Mouse (Mus musculus): ENCODE results near the gene Six6. TPM values are rescaled to one million over a fixed set of nuclear protein-coding genes. Genes with fewer than 3 reads are reported as not detected.

Six6 gene
- polyA plus RNA-seq, 1 experiment: not detected

DNA sequence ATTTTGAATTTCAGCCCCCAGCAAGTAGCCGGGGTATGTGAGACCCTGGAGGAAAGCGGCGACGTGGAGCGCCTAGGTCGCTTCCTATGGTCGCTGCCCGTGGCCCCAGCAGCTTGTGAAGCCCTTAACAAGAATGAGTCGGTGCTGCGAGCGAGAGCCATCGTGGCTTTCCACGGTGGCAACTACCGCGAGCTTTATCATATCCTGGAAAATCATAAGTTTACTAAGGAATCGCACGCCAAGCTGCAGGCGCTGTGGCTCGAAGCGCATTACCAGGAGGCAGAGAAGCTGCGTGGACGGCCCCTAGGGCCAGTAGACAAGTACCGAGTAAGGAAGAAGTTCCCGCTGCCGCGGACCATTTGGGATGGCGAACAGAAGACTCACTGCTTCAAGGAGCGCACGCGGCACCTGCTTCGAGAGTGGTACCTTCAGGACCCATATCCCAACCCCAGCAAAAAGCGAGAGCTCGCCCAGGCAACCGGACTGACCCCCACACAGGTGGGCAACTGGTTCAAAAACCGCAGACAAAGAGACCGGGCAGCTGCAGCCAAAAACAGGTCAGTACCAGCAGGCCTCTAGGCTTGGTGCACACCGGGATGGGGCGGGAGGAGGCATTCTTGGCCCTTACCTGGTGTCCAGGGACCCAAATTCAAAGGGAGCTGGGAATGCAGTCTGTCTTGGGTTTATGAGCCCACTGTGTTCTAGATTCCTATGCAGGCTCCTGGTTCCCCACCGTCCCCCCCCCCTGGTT is 554 bp downstream of the Six6 start, which contains the start of gene 4930447C04Rik:
Gene 4930447C04Rik (minus strand): TSS at position 704 of the 751 bp plus-strand sequence.
- Histone ChIP-seq H3K4me1 (replicated peaks; ENCODE audit: control insufficient read depth, insufficient read depth, low read length) (no peaks in the 10 kb centered on the region), H3K27ac (ENCODE audit: control insufficient read depth, insufficient read depth, low read length) (no peak within 1 kb of the TSS), H3K27me3 (ENCODE audit: control insufficient read depth, insufficient read depth, low read length) (peaks cover 37% of the 10 kb centered on the region), H3K4me3 (ENCODE audit: control insufficient read depth, insufficient read depth, low read length) (no peak within 1 kb of the TSS), H3K36me3 (ENCODE audit: control insufficient read depth, insufficient read depth, low read length) (no peaks in the 10 kb centered on the region)
- no peak for DNase-seq
- WGBS: 8% methylated on average over 39 of the region's 39 CpGs
- TF ChIP-seq POLR2A (IDR thresholded peaks at IDR 0.05; ENCODE audit: control insufficient read depth, extremely low read depth, insufficient read depth, low read length, poor library complexity) (no peak), CTCF (IDR thresholded peaks at IDR 0.05; ENCODE audit: borderline replicate concordance, control insufficient read depth, extremely low read depth, insufficient read depth, low read length, poor library complexity) (no peak)

DNA sequence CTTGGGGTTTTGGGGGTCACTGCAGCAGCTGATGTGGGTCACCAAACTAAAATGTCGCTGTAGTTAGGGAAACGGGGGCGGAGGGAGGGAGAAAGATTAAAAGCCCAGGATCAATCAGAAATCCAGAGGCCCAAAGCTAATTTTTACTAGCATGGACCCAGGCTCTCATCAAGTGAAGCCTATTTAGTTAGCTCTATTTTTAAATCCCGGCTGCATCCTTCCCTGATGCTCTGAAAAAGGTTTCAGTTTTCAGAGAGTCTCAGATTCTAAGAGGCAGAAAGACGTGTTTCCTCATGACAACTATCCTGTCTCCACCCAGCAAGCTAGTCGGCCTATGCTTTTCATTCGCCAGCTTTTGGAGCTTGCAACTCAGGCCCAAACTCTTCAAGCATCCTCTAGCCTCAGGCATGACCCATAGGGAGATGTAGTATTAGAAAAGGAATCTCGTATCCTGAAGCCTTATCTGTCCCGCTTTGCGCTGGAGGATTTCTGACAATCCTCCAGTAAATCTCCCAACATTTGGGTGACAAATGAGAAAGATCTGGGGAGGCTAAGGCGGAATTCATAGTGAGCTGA is 1.2 kb downstream of the Six6 start:
- Histone ChIP-seq H3K4me3 (ENCODE audit: control insufficient read depth, insufficient read depth, low read length) (no peak overlapping the region), H3K4me1 (replicated peaks; ENCODE audit: control insufficient read depth, insufficient read depth, low read length) (no peaks in the 10 kb centered on the region; the same call in 1 of the 2 replicates), H3K27me3 (ENCODE audit: control insufficient read depth, insufficient read depth, low read length) (peaks cover 44% of the 10 kb centered on the region), H3K36me3 (ENCODE audit: control insufficient read depth, insufficient read depth, low read length) (no peaks in the 10 kb centered on the region), H3K27ac (ENCODE audit: control insufficient read depth, insufficient read depth, low read length) (no peak overlapping the region)
- TF ChIP-seq CTCF (IDR thresholded peaks at IDR 0.05; ENCODE audit: borderline replicate concordance, control insufficient read depth, extremely low read depth, insufficient read depth, low read length, poor library complexity) (no peak), POLR2A (IDR thresholded peaks at IDR 0.05; ENCODE audit: control insufficient read depth, extremely low read depth, insufficient read depth, low read length, poor library complexity) (no peak)
- no peak for DNase-seq
- 12% methylated on average over 11 of the region's 11 CpGs for WGBS

DNA sequence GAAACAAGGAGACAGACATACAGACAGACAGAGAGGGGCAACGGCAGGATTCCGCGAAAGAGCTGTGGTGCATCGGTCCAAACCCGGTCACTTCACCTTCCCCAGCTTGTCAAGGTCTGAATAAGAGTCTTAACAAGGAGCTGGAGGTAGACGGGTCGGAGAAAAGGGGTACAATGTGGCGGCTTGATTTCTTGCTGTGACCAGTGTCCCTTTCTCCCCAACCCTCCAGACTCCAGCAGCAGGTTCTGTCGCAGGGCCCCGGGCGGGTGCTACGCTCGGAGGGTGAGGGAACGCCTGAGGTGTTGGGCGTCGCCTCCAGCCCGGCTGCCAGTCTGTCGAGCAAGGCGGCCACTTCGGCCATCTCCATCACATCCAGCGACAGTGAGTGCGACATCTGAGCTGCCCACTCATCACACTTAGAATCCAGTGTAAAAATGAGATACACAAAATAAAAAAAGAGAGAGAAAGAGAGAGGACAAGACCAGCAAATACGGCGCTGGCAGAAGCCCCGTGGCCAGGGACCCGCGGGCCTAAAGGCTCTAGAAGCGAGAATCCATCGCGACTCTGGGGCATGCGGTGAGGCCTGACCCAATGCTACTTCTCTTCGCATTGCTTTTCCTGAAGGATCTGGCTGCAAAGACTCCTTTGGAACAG is 1.8 kb downstream of the Six6 start:
- TF ChIP-seq POLR2A (IDR thresholded peaks at IDR 0.05; ENCODE audit: control insufficient read depth, extremely low read depth, insufficient read depth, low read length, poor library complexity): no peak
- TF ChIP-seq CTCF (IDR thresholded peaks at IDR 0.05; ENCODE audit: borderline replicate concordance, control insufficient read depth, extremely low read depth, insufficient read depth, low read length, poor library complexity): no peak
- 5% methylated on average over 32 of the region's 32 CpGs for WGBS
- peaks cover 43% of the 10 kb centered on the region for H3K27me3 ChIP-seq (ENCODE audit: control insufficient read depth, insufficient read depth, low read length)
- no peaks in the 10 kb centered on the region; the same call in 1 of the 2 replicates for H3K4me1 ChIP-seq (replicated peaks; ENCODE audit: control insufficient read depth, insufficient read depth, low read length)
- DNase-seq: no peak
- no peak overlapping the region for H3K27ac ChIP-seq (ENCODE audit: control insufficient read depth, insufficient read depth, low read length)
- H3K36me3 ChIP-seq (ENCODE audit: control insufficient read depth, insufficient read depth, low read length): no peaks in the 10 kb centered on the region
- no peak overlapping the region for H3K4me3 ChIP-seq (ENCODE audit: control insufficient read depth, insufficient read depth, low read length)

GRCm38 (mm10) chr12:72942171-72942570 is 2.5 kb downstream of the Six6 start:
- Histone ChIP-seq H3K27ac (ENCODE audit: control insufficient read depth, insufficient read depth, low read length) (no peak overlapping the region), H3K27me3 (ENCODE audit: control insufficient read depth, insufficient read depth, low read length) (peaks cover 43% of the 10 kb centered on the region), H3K36me3 (ENCODE audit: control insufficient read depth, insufficient read depth, low read length) (no peaks in the 10 kb centered on the region), H3K4me1 (replicated peaks; ENCODE audit: control insufficient read depth, insufficient read depth, low read length) (no peaks in the 10 kb centered on the region; the same call in 1 of the 2 replicates), H3K4me3 (ENCODE audit: control insufficient read depth, insufficient read depth, low read length) (no peak overlapping the region)
- DNase-seq: no peak
- no peak for TF ChIP-seq CTCF (IDR thresholded peaks at IDR 0.05; ENCODE audit: borderline replicate concordance, control insufficient read depth, extremely low read depth, insufficient read depth, low read length, poor library complexity)
- no peak for TF ChIP-seq POLR2A (IDR thresholded peaks at IDR 0.05; ENCODE audit: control insufficient read depth, extremely low read depth, insufficient read depth, low read length, poor library complexity)
- 37% methylated on average over 6 of the region's 6 CpGs for WGBS

DNA sequence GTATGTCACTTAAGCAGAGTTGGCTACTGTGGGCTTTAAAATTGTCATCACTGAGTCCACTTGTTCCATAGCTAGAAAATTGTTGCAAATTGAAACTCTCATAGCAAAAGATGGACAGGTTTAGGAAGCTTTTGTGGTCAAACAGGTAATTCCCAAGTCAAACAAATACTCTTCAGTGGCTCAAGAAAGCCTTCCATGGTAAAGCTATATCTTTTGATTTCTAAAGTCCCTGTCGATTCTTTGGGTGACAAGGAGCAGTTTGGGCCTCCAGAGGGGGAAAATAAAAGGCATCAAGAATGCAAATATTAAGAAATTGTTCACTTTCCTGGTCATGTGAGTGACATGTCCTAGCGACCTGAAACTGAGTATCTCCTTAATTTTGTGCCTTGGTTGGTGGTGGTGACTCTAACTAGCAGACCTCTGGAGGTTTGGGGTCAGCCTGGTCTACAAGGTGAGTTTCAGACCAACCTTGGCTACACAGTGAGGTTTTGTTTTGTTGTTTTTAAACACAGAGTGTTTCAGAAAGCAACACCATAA is 4.0 kb downstream of the Six6 start:
- 15% methylated on average over 2 of the region's 2 CpGs for WGBS

More for the DNA sequence above, 4.0 kb downstream of the Six6 start:
- TF ChIP-seq POLR2A (IDR thresholded peaks at IDR 0.05; ENCODE audit: control insufficient read depth, extremely low read depth, insufficient read depth, low read length, poor library complexity) (no peak), CTCF (IDR thresholded peaks at IDR 0.05; ENCODE audit: borderline replicate concordance, control insufficient read depth, extremely low read depth, insufficient read depth, low read length, poor library complexity) (no peak)
- Histone ChIP-seq H3K36me3 (ENCODE audit: control insufficient read depth, insufficient read depth, low read length) (no peaks in the 10 kb centered on the region), H3K27ac (ENCODE audit: control insufficient read depth, insufficient read depth, low read length) (no peak overlapping the region), H3K4me3 (ENCODE audit: control insufficient read depth, insufficient read depth, low read length) (no peak overlapping the region), H3K4me1 (replicated peaks; ENCODE audit: control insufficient read depth, insufficient read depth, low read length) (no peaks in the 10 kb centered on the region; the same call in 1 of the 2 replicates), H3K27me3 (ENCODE audit: control insufficient read depth, insufficient read depth, low read length) (peaks cover 38% of the 10 kb centered on the region)
- DNase-seq: no peak
